9 mouse cellular contexts compared by ENCODE assay signal in genomic region chr2:35720104-35720503, GRCm38 (mm10).
DNase-seq lines count a peak whose midpoint lies in the region; ATAC-seq lines count a peak whose summit lies in the region.
"Had no signal": no experiment of that assay in that cellular context is flagged by ENCODE, and none has a peak within 500 bp of the region (broad histone marks: within the 10 kb centered on the region; RNA-seq: fewer than 3 reads in every experiment).

No protein-coding gene starts in this region.

- H3K27me3 ChIP-seq in kidney, embryonic 16.5 days (ENCODE audit: insufficient read depth, low read length): no peaks in the 10 kb centered on the region
- H3K27me3 ChIP-seq in intestine, embryonic 15.5 days (replicated peaks): no peaks in the 10 kb centered on the region
- H3K27me3 ChIP-seq in midbrain, embryonic 10.5 days (ENCODE audit: low read depth, poor library complexity, severe bottlenecking): no peaks in the 10 kb centered on the region
- H3K27me3 ChIP-seq: forebrain, embryonic 13.5 days had no signal

- H3K9me3 ChIP-seq in kidney, embryonic 16.5 days (ENCODE audit: low read length): no peaks in the 10 kb centered on the region
- no peaks in the 10 kb centered on the region for H3K9me3 ChIP-seq in intestine, embryonic 15.5 days
- H3K9me3 ChIP-seq in midbrain, embryonic 10.5 days (replicated peaks): no peaks in the 10 kb centered on the region
- H3K9me3 ChIP-seq: forebrain, embryonic 13.5 days had no signal

- peaks cover 86% of the 10 kb centered on the region for H3K36me3 ChIP-seq in kidney, embryonic 16.5 days (ENCODE audit: insufficient read depth, low read length)
- H3K36me3 ChIP-seq in intestine, embryonic 15.5 days: peaks cover 74% of the 10 kb centered on the region
- H3K36me3 ChIP-seq in midbrain, embryonic 10.5 days: peaks cover 96% of the 10 kb centered on the region

- no peak overlapping the region for H3K4me2 ChIP-seq in kidney, embryonic 16.5 days (replicated peaks; ENCODE audit: low read depth, low read length)
- H3K4me2 ChIP-seq in intestine, embryonic 15.5 days (replicated peaks): no peak overlapping the region
- H3K4me2 ChIP-seq: forebrain, embryonic 13.5 days had no signal

- intact Hi-C loops in gastrocnemius, postnatal 14 days (cut with DNase I; ENCODE audit: low total_unique reads): loop anchor here (10.0 kb wide), 1 partner anchor 175 kb away; no protein-coding TSS in a partner anchor

- H3K4me3 ChIP-seq in kidney, embryonic 16.5 days (ENCODE audit: low read length): no peak overlapping the region
- H3K4me3 ChIP-seq in intestine, embryonic 15.5 days (replicated peaks): no peak overlapping the region
- H3K4me3 ChIP-seq in midbrain, embryonic 10.5 days: no peak overlapping the region
- H3K4me3 ChIP-seq: forebrain, embryonic 13.5 days had no signal

- DNase-seq in heart, adult 11 months: peak; percentile 97
- DNase-seq in heart, postnatal 4 days: no peak
- peak; percentile 73 for DNase-seq in Muller cell, postnatal 12 days (ENCODE audit: inconsistent ontology term)
- peak; percentile 79 for DNase-seq in brain, adult 2 months (ENCODE audit: low read depth, low spot score)
- DNase-seq in gastrocnemius, postnatal 14 days: peak; percentile 85
- no peak for DNase-seq in midbrain, embryonic 10.5 days (ENCODE audit: low spot score)

- H3K4me1 ChIP-seq in kidney, embryonic 16.5 days (ENCODE audit: insufficient read depth, low read length): no peaks in the 10 kb centered on the region
- no peaks in the 10 kb centered on the region for H3K4me1 ChIP-seq in intestine, embryonic 15.5 days (replicated peaks)
- H3K4me1 ChIP-seq in midbrain, embryonic 10.5 days: no peaks in the 10 kb centered on the region

- WGBS in kidney, embryonic 16.5 days: 92% methylated on average over 12 of the region's 12 CpGs
- 94% methylated on average over 12 of the region's 12 CpGs for WGBS in intestine, embryonic 15.5 days
- WGBS in midbrain, embryonic 10.5 days: 97% methylated on average over 12 of the region's 12 CpGs

- ATAC-seq in kidney, embryonic 16.5 days (ENCODE audit: low FRiP score, low TSS enrichment): no peak
- no peak for ATAC-seq in intestine, embryonic 15.5 days
- ATAC-seq: forebrain, embryonic 13.5 days had no signal

- H3K27ac ChIP-seq in kidney, embryonic 16.5 days (ENCODE audit: low read length): no peak overlapping the region
- no peak overlapping the region for H3K27ac ChIP-seq in intestine, embryonic 15.5 days
- no peak overlapping the region for H3K27ac ChIP-seq in midbrain, embryonic 10.5 days (replicated peaks)

- H3K9ac ChIP-seq in kidney, embryonic 16.5 days (replicated peaks; ENCODE audit: low read length): no peak overlapping the region
- no peak overlapping the region for H3K9ac ChIP-seq in intestine, embryonic 15.5 days
- H3K9ac ChIP-seq: forebrain, embryonic 13.5 days had no signal

Comparison
In these comparisons a context has a peak if more than half of its experiments do, and no peak if none do; other contexts are left out.
1. DNase-seq: peak in heart, adult 11 months (single experiment), Muller cell, postnatal 12 days (single experiment), brain, adult 2 months (single experiment) and gastrocnemius, postnatal 14 days (single experiment); none in heart, postnatal 4 days (single experiment) and midbrain, embryonic 10.5 days (single experiment).